Mouse (Mus musculus) heart, embryonic 10.5 days (tissue): ENCODE measurements around the gene Camk1g. TPM values are rescaled to one million over a fixed set of nuclear protein-coding genes. Genes with fewer than 3 reads are reported as not detected.
A peak's percentile ranks its signal among the peaks of the same experiment; 100 is the strongest.

ENCODE experiments used
- DNase-seq: peaks from one replicate; pipeline ENCODE4 v3.0.0-alpha.2; 2017; ENCODE audit warnings: low spot score
- H3K27ac ChIP-seq: fragments of 300-500 bp; sonication (generic); 2 replicates; pipeline ENCODE4 v1.5.1; 2016; ENCODE audit warnings: mild to moderate bottlenecking
- H3K27me3 ChIP-seq: fragments of 300-500 bp; sonication (generic); 2 replicates; pipeline ENCODE4 v1.6.1; 2016; ENCODE audit warnings: mild to moderate bottlenecking; ENCODE audit not compliant: poor library complexity, insufficient read depth, severe bottlenecking
- H3K36me3 ChIP-seq: fragments of 300-500 bp; sonication (generic); 2 replicates; pipeline ENCODE4 v1.6.1; 2016; ENCODE audit warnings: mild to moderate bottlenecking, moderate library complexity
- H3K4me1 ChIP-seq: fragments of 300-500 bp; sonication (generic); 2 replicates; pipeline ENCODE4 v1.6.1; 2016; ENCODE audit warnings: mild to moderate bottlenecking
- H3K4me3 ChIP-seq: fragments of 300-500 bp; sonication (generic); 2 replicates; pipeline ENCODE4 v1.5.1; 2016; ENCODE audit warnings: mild to moderate bottlenecking, moderate library complexity
- H3K9me3 ChIP-seq: fragments of 300-500 bp; sonication (generic); 2 replicates; pipeline ENCODE4 v1.6.1; 2016; ENCODE audit warnings: mild to moderate bottlenecking, moderate library complexity
- WGBS: fragments of 180-500 bp; shearing (Covaris S2); methylation state at CpG from one replicate; pipeline ENCODE4 v1.1.7; 2016; 5-methylcytosine and 5-hydroxymethylcytosine counted together
- polyA plus RNA-seq: library from polyadenylated mRNA; unstranded; fragments of >200 nt; fragmentation: Nextera tagmentation; extraction: Ambion mirVana; gene quantifications from 2 replicates; pipeline ENCODE4 v1.2.1, GENCODE M21; 2016

The Camk1g gene
- polyA plus RNA-seq, 1 experiment from 2014 or later: 8.3 TPM

DNA sequence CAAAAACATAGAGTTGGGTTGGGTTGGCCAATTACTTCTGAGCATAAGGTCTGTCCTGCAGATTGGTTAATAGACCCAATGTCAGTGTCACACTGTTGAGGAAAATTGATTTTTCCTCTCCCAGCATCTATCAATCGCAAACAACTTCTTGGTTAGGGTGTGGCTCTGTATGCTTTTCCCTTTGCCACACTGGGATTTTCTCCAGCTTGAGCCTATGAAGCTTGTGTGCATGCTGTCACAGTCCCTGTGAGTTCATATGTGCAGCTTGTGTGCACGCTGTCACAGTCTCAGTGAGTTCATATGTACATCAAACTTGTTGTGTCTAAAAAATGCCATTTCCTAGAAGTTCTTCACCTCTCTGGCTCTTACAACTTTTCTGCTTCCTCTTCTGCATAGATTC lies 63.3 kb downstream of the Camk1g start:
- Histone ChIP-seq H3K27ac (no peak overlapping the region), H3K9me3 (no peaks in the 10 kb centered on the region), H3K4me1 (peaks cover 20% of the 10 kb centered on the region), H3K36me3 (no peaks in the 10 kb centered on the region), H3K27me3 (peaks cover 12% of the 10 kb centered on the region), H3K4me3 (no peak overlapping the region)
- DNase-seq: no peak
- 89% methylated on average over 2 of the region's 2 CpGs for WGBS

DNA sequence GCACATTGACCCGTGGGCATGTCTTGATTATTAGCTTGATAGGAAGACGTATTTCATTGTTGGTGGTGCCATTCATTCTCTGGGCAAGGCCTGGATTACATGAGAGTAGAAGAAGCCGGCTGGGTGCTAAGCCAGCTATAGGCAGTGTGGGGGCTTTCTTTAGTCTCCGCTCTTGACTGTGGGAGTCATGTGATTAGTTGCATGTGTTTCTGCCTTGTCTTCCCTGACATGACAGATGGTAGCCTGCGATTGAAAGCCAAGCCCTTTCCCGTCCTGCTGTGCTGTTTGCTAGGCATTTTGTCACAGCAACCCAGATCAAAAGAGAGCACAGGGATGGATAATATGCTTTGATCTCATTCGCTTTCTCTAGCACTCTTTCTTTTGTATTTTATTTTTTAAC lies 64.7 kb downstream of the Camk1g start:
- WGBS: 51% methylated on average over 7 of the region's 7 CpGs
- DNase-seq: no peak

DNA sequence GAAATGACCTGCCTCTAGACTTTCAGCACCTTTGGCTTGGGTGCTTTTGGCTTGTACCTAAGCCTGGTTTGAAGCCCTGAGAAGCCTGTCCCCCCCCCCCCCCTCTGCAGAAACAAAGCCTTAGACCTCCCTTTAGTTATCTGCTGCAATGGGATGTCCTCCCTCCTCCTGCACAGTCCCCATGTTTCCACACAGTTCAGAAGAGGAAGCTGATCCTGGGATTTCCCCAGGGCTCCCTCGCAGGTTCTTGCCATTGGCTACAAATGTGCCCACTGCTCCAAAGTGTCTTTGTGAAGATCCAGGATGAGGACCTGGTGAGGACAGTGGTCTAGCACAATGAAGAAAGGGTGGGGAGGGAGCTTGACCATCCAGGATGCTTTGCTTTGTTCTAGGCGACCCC lies 67.0 kb downstream of the Camk1g start:
- Histone ChIP-seq H3K4me1 (peaks cover 8% of the 10 kb centered on the region; the same call in 1 of the 2 replicates), H3K4me3 (no peak overlapping the region), H3K36me3 (no peaks in the 10 kb centered on the region), H3K9me3 (no peaks in the 10 kb centered on the region), H3K27ac (peak overlapping the region; percentile 31; the same call in 1 of the 2 replicates), H3K27me3 (peaks cover 15% of the 10 kb centered on the region)
- 63% methylated on average over 2 of the region's 2 CpGs for WGBS
- no peak for DNase-seq

More for the DNA sequence above, 64.7 kb downstream of the Camk1g start:
- H3K36me3 ChIP-seq: no peaks in the 10 kb centered on the region
- H3K4me3 ChIP-seq: no peak overlapping the region
- no peak overlapping the region for H3K27ac ChIP-seq
- H3K27me3 ChIP-seq: peaks cover 15% of the 10 kb centered on the region
- H3K4me1 ChIP-seq: peaks cover 13% of the 10 kb centered on the region
- no peaks in the 10 kb centered on the region for H3K9me3 ChIP-seq

DNA sequence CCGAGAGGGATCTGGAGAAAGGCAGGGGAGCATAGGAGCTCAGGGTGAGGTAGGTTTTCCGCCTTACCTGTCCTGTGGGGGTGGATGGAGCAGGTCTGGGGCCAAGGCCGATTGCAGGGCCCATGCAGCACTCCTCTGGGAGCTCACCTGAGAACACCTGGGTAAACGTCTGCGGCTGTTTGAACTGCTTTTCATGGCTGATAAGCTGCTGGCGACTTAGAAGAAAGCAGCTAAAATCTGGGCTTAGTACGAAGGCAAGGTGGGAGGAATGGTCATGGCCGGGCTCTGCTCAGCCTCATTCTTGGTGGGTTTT lies 68.0 kb downstream of the Camk1g start:
- Histone ChIP-seq H3K9me3 (no peaks in the 10 kb centered on the region), H3K4me1 (peaks cover 8% of the 10 kb centered on the region; the same call in 1 of the 2 replicates), H3K4me3 (no peak overlapping the region), H3K27me3 (peaks cover 15% of the 10 kb centered on the region), H3K36me3 (no peaks in the 10 kb centered on the region), H3K27ac (no peak overlapping the region)
- no peak for DNase-seq
- 54% methylated on average over 8 of the region's 8 CpGs for WGBS

DNA sequence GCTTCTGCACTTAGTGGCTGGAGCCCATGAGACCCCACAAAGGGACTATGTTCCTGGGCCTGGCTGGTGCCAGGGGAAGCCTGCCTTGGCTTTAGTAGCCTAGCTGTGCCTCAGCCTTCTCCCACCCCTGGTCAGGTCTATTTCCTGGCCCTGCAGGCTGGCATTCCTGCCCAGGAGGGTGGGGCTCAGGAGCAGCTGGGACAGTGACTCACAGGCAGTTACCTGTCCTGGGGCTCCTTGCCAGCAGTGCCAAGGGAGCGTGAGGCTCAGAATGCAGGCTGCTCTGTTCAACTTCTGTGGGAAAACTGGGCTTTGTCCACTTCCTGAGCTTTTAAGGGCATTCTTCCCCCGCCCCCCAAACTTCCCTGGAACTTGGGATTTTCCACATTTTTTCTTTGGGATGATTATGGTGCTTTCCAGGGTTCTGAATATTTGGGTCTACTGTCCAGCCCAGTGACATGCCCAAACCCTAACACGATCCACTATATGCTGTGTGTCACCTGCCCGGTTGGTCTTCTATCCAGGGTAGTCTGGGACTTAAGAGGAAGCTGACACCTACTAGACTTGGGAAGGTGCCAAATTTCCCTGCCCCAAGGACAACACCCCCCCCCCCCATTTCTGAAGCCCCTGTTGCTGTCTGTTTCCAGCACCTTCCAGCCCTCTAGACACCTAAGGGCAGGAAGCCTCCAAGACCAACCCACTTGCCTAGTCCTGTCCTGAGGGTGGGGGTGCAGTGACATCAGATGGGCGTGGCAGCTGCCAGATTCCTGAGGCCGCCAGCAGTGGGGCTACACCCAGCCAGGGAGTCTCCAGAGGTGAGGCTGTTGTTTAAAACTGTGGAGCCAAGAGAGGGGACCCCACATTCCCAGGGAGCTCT lies 68.6 kb downstream of the Camk1g start:
- H3K4me3 ChIP-seq: no peak overlapping the region
- 59% methylated on average over 6 of the region's 6 CpGs for WGBS
- H3K4me1 ChIP-seq: peaks cover 8% of the 10 kb centered on the region; the same call in 1 of the 2 replicates
- peaks cover 15% of the 10 kb centered on the region for H3K27me3 ChIP-seq
- no peak for DNase-seq
- H3K36me3 ChIP-seq: no peaks in the 10 kb centered on the region
- no peaks in the 10 kb centered on the region for H3K9me3 ChIP-seq
- H3K27ac ChIP-seq: no peak overlapping the region

DNA sequence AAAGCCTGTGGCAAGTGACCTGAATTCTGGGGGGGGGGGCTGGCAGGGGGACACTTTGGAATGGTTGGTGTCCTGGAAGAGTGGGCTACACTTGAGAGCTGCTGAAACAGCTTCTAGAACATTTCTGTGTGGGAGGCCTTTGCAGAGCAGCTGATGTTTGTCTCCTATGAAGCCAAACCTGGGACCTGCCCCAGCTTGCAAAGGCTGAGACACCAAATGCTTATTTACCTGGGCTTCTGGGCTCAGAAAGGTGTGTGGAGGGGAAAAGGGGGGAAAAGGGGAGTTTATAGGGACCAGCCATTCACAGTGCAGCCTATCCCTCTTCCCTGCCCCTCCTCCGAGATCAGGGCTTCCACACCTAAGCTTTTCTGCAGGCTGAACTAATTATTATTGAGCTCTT lies 70.1 kb downstream of the Camk1g start:
- Histone ChIP-seq H3K4me3 (no peak overlapping the region), H3K36me3 (no peaks in the 10 kb centered on the region), H3K27ac (no peak overlapping the region), H3K4me1 (peaks cover 8% of the 10 kb centered on the region; the same call in 1 of the 2 replicates), H3K27me3 (peaks cover 15% of the 10 kb centered on the region), H3K9me3 (no peaks in the 10 kb centered on the region)
- no peak for DNase-seq
- 65% methylated on average over 1 of the region's 1 CpGs for WGBS

DNA sequence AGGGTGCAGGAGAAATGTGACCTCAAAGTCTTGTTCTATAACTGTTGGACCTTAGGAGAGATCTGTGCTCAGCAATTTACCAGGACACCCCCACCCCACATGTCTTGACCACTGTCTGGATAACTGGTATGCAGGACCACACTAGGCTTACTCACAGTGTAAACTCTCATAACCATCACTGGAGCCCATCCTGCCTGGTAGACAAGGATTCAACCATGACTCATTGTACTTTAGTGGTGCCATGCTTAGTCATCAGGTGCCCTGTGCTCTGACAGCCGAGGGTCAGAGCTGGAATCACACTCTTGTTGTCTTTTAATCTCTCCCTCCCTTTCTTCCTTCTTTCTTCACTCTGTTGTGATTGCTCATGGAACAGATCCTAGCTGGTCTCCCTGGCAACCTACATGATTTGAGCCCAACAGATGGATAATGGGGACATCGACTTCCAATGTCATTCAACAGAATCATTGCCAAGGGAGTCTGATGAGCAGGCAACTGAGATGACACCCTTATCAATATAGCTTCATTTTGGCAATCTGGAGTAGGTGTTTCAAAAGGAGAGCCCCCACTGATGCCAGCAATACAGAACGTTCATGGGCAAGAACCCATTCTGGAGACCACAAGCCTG lies 71.8 kb downstream of the Camk1g start:
- Histone ChIP-seq H3K36me3 (no peaks in the 10 kb centered on the region), H3K4me1 (peaks cover 8% of the 10 kb centered on the region), H3K27ac (no peak overlapping the region), H3K4me3 (no peak overlapping the region), H3K27me3 (peaks cover 11% of the 10 kb centered on the region), H3K9me3 (no peaks in the 10 kb centered on the region)
- DNase-seq: no peak
- WGBS: 83% methylated on average over 3 of the region's 3 CpGs

Other genes with a start within 250 kb of the Camk1g start
- gene Diexf, start 240.0 kb downstream of the Camk1g start, polyA plus RNA-seq: 5.2 and 8.7 TPM in 2 replicates
- gene Irf6, start 217.2 kb downstream of the Camk1g start, polyA plus RNA-seq: 3.1 and 4.7 TPM in 2 replicates
- 15.3 and 16.5 TPM in 2 replicates for gene A130010J15Rik, start 202.3 kb downstream of the Camk1g start, polyA plus RNA-seq
- 1.6 and 1.9 TPM in 2 replicates for gene Traf3ip3, start 168.6 kb downstream of the Camk1g start, polyA plus RNA-seq
- gene Lamb3, start 162.6 kb downstream of the Camk1g start, polyA plus RNA-seq: 1.7 and 2.4 TPM in 2 replicates
- gene Hsd11b1, start 106.2 kb downstream of the Camk1g start, polyA plus RNA-seq: 1.0 and 2.2 TPM in 2 replicates
- 36.1 and 44.0 TPM in 2 replicates for gene G0s2, start 97.1 kb downstream of the Camk1g start, polyA plus RNA-seq